Mouse (Mus musculus) thymus, postnatal 4 days (tissue): ENCODE measurements at regions not wholly inside any gene's neighbourhood (a gene's known extent, or its start where the extent isn't known, plus 50 kb on each side); places are given as distances from the start of the nearest gene placed in this dataset.
"Not testable (repeated sequence)": the region's sequence is repeated elsewhere in the genome, so short reads cannot be mapped to it uniquely, and the experiment has no call there.

ENCODE experiments used
- DNase-seq: peaks from one replicate; pipeline ENCODE4 v3.0.0; 2021

- no peak for DNase-seq
Measured at GRCm38 (mm10) chr5:52008942-52009341, 181.4 kb downstream of the Dhx15 start.

- no peak for DNase-seq
Measured at GRCm38 (mm10) chr5:52006843-52007242, 183.5 kb downstream of the Dhx15 start.

GRCm38 (mm10) chr5:51990847-51991610 is 199.3 kb downstream of the Dhx15 start:
- no peak for DNase-seq

- no peak for DNase-seq
Measured at GRCm38 (mm10) chr5:51989396-51989795, 200.9 kb downstream of the Dhx15 start.

GRCm38 (mm10) chr5:51988913-51989312 is 201.4 kb downstream of the Dhx15 start:
- DNase-seq = no peak

- no peak for DNase-seq
Measured at GRCm38 (mm10) chr5:51984966-51985365, 205.3 kb downstream of the Dhx15 start.

- DNase-seq = no peak
Measured at GRCm38 (mm10) chr5:51982780-51983179, 207.5 kb downstream of the Dhx15 start.

- DNase-seq = no peak
Measured at GRCm38 (mm10) chr5:51980901-51981300, 209.4 kb downstream of the Dhx15 start.

- no peak for DNase-seq
Measured at GRCm38 (mm10) chr5:51952499-51952898, 237.8 kb downstream of the Dhx15 start.

- no peak for DNase-seq
Measured at GRCm38 (mm10) chr5:51949996-51950395, 240.3 kb downstream of the Dhx15 start.

GRCm38 (mm10) chr5:51946062-51946461 is 244.3 kb downstream of the Dhx15 start:
- no peak for DNase-seq

GRCm38 (mm10) chr5:51941925-51942291 is 248.4 kb downstream of the Dhx15 start:
- not testable (repeated sequence) for DNase-seq

- DNase-seq = no peak
Measured at GRCm38 (mm10) chr5:51941255-51941924, 248.9 kb downstream of the Dhx15 start.

GRCm38 (mm10) chr5:51938845-51939244 is 251.5 kb downstream of the Dhx15 start:
- DNase-seq = no peak

GRCm38 (mm10) chr5:51937320-51937719 is 253.0 kb downstream of the Dhx15 start:
- DNase-seq = no peak

- DNase-seq = no peak
Measured at GRCm38 (mm10) chr5:51935391-51936354, 254.6 kb downstream of the Dhx15 start.

GRCm38 (mm10) chr5:51934910-51935309 is 255.4 kb downstream of the Dhx15 start:
- no peak for DNase-seq

GRCm38 (mm10) chr5:51933331-51933730 is 257.0 kb downstream of the Dhx15 start:
- DNase-seq = no peak

GRCm38 (mm10) chr5:51930416-51930815 is 259.9 kb downstream of the Dhx15 start:
- no peak for DNase-seq

GRCm38 (mm10) chr5:51928801-51929200 is 261.5 kb downstream of the Dhx15 start:
- DNase-seq = no peak

GRCm38 (mm10) chr5:51923417-51923816 is 266.9 kb downstream of the Dhx15 start:
- DNase-seq = no peak

GRCm38 (mm10) chr5:51922973-51923372 is 267.3 kb downstream of the Dhx15 start:
- no peak for DNase-seq

GRCm38 (mm10) chr5:51922494-51922893 is 267.8 kb downstream of the Dhx15 start:
- DNase-seq = no peak
